Mouse (Mus musculus) heart, embryonic 13.5 days (tissue): ENCODE data around the gene Smc2. TPM values are rescaled to one million over a fixed set of nuclear protein-coding genes. Genes with fewer than 3 reads are reported as not detected.
"Not testable (repeated sequence)": the region's sequence is repeated elsewhere in the genome, so short reads cannot be mapped to it uniquely, and the experiment has no call there.

ENCODE experiments used
- ATAC-seq: fragments of 200-750 bp; cut with Nextera tagmentation; 2 replicates; pipeline ENCODE4 v1.8.0; 2017; ENCODE audit warnings: moderate TSS enrichment; ENCODE audit not compliant: insufficient number of reproducible peaks, low FRiP score, low TSS enrichment; ENCODE audit errors: extremely low read depth
- H3K27ac ChIP-seq: fragments of 300-500 bp; sonication (generic); replicated peaks from 2 replicates; pipeline ENCODE4 v1.5.1; 2015; ENCODE audit warnings: moderate library complexity, mild to moderate bottlenecking, inconsistent platforms
- H3K27me3 ChIP-seq: fragments of 300-500 bp; sonication (generic); replicated peaks from 2 replicates; pipeline ENCODE4 v1.6.1; 2015; ENCODE audit warnings: mild to moderate bottlenecking, inconsistent platforms
- H3K36me3 ChIP-seq: fragments of 300-500 bp; sonication (generic); 2 replicates; pipeline ENCODE4 v1.6.1; 2015; ENCODE audit warnings: mild to moderate bottlenecking, inconsistent platforms
- H3K4me1 ChIP-seq: fragments of 300-500 bp; sonication (generic); 2 replicates; pipeline ENCODE4 v1.6.1; 2015; ENCODE audit warnings: inconsistent platforms
- H3K4me2 ChIP-seq: fragments of 300-500 bp; sonication (generic); 2 replicates; pipeline ENCODE4 v1.6.1; 2015; ENCODE audit warnings: inconsistent platforms, mild to moderate bottlenecking, moderate library complexity
- H3K4me3 ChIP-seq: fragments of 300-500 bp; sonication (generic); 2 replicates; pipeline ENCODE4 v1.5.1; 2015; ENCODE audit warnings: moderate library complexity, mild to moderate bottlenecking, inconsistent platforms
- H3K9ac ChIP-seq: fragments of 300-500 bp; sonication (generic); 2 replicates; pipeline ENCODE4 v1.6.1; 2015; ENCODE audit warnings: inconsistent platforms, mild to moderate bottlenecking, moderate library complexity
- H3K9me3 ChIP-seq: fragments of 300-500 bp; sonication (generic); 2 replicates; pipeline ENCODE4 v1.6.1; 2016; ENCODE audit warnings: inconsistent platforms
- WGBS: fragments of 180-500 bp; shearing (Covaris S2); methylation state at CpG from one replicate; pipeline ENCODE4 v1.1.7; 2015; ENCODE audit warnings: mixed read lengths; 5-methylcytosine and 5-hydroxymethylcytosine counted together
- polyA plus RNA-seq: library from polyadenylated mRNA; unstranded; fragments of >200 nt; fragmentation: Nextera tagmentation; extraction: Ambion mirVana; gene quantifications from 2 replicates; pipeline ENCODE4 v1.2.1, GENCODE M21; 2015

Gene Smc2
- 126 and 135 TPM in 2 replicates for polyA plus RNA-seq

DNA sequence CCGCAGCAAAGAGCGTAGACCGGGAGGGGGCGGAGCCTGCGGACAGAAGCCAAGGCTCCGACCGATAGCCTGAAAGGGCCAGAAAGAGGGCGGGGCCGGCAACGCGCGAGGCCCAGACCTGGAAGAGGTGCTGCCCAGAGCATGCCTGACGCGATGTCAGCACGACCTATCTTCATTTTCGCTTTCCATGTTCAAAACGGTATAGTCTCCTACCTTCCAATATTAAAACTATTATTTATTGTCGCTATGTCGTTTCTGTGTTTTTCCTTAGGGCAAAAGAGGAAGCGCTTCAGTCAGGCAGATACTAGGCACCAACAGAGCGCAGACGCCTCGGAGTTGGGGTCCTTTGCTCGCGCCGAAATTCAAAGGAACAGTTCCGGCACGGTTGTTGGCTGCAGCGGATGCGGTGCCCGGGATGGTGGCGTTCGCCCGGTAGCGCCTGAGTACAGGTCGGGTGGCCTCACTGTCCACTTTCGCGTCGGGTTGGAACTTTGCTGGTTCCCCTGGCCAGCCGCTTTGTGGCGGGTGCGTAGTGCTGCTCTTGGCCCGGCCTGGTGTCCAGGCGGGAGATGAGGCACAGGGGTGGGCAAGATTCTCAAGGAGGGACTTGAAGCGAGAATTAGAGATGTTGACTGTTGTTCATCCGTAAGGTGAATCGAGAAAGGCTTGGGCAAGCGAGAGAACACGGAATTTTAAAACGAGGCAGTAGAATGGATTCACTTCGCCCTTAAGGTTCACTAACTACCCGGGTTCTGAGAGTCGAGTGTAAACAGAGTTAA, at the start of gene Smc2:
TSS of gene Smc2 (plus strand) at position 358 of the 779 bp plus-strand sequence.
- Histone ChIP-seq H3K4me2 (peak within 1 kb of the TSS; percentile 85), H3K36me3 (peaks cover 26% of the 10 kb centered on the region), H3K27me3 (no peaks in the 10 kb centered on the region), H3K4me1 (peaks cover 10% of the 10 kb centered on the region), H3K9me3 (no peaks in the 10 kb centered on the region), H3K9ac (peak within 1 kb of the TSS; percentile 89), H3K4me3 (peak within 1 kb of the TSS; percentile 81), H3K27ac (peak within 1 kb of the TSS; percentile 84)
- under 1% methylated on average over 53 of the region's 53 CpGs for WGBS
- ATAC-seq = peak; percentile 99

DNA sequence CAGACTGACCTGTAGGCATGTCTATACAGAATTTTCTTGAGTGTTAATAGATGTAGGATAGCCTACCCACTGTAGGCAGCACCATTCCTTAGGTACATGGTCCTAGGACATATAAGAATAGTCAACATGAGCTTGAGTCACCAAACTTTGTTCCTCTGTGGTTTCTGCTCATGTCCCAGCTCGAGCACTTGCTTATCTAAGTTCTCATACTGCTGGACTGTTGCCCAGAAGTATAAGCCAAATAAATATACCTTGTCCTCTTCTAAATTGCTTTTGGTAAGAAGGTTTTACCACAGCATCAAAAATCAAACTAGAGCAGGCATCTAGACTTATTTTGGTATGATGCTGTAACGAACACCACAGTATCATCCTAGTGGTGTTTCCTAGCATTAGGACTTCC, 27.5 kb upstream of the Smc2 start:
- no peak for ATAC-seq
- H3K27ac ChIP-seq = no peak overlapping the region
- H3K4me3 ChIP-seq = no peak overlapping the region
- no peak overlapping the region for H3K9ac ChIP-seq
- no peak overlapping the region for H3K4me2 ChIP-seq
- WGBS = 64% methylated on average over 2 of the region's 2 CpGs
- no peaks in the 10 kb centered on the region for H3K4me1 ChIP-seq
- no peaks in the 10 kb centered on the region for H3K36me3 ChIP-seq
- no peaks in the 10 kb centered on the region for H3K9me3 ChIP-seq
- no peaks in the 10 kb centered on the region for H3K27me3 ChIP-seq

DNA sequence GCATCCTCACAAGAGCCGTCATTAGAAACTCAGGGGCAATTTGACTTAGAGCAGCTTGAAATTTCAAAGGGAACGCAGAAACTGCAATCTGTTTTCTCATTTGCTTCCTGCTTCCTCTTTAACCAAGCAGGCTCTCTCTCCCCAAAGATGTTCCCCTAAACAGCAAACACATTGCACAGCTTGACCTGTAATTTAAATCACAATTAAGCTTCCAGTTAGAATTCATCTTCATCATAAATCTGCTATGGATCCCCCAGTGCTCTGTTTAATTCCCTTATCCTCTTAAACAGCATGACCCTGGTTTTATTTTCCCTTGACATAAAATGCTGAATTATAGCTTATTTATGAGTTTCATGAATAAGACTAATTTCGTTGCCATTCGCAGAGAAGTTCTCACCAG, 15.4 kb upstream of the Smc2 start:
- peaks cover 8% of the 10 kb centered on the region for H3K4me1 ChIP-seq
- H3K4me3 ChIP-seq = no peak overlapping the region
- H3K27me3 ChIP-seq = no peaks in the 10 kb centered on the region
- WGBS = 71% methylated on average over 4 of the region's 4 CpGs
- H3K9ac ChIP-seq = no peak overlapping the region
- ATAC-seq = no peak
- no peaks in the 10 kb centered on the region for H3K36me3 ChIP-seq
- no peak overlapping the region for H3K27ac ChIP-seq
- H3K4me2 ChIP-seq = no peak overlapping the region
- H3K9me3 ChIP-seq = no peaks in the 10 kb centered on the region

DNA sequence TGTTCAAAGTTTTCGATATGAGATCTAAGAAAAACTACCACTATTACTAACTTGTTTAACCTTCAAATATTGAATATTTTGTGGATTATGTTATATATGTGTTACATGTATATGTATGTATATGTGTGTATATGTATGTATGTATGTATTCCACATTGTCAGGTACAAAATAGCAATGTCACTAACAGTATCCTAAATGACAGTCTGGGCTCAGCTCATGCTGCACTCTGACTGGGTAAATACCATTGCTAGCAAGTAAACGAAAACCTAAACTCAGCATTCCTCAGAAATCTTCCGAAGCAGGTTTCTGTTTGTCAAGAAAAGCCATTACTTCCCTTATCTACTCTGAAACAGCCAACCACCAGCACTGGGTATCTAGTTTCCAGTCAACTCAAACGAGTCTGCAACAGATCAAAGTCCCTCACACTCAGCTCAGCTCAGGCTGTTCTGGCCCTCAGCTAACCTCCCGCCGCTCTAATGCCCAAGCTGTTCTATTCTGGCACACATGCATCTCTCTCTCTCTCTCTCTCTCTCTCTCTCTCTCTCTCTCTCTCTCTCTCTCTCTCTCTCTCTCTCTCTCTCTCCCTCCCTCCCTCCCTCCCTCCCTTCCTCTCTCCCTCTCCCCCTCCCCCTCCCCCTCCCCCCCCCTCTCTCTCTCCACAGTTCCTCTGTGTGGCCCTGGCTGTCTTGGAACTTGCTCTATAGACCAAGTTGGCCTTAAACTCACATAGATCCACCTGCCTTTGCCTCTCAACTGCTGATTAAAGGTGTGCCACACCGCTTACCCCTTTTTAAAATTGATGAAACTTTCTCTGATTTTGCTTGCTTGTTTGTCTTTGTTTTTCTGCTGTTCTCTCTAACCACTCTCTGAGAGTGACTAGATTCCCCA, 9.5 kb upstream of the Smc2 start:
- Histone ChIP-seq H3K4me2 (peak overlapping the region; percentile 65), H3K36me3 (no peaks in the 10 kb centered on the region), H3K27ac (peak overlapping the region; percentile 73), H3K4me1 (peaks cover 19% of the 10 kb centered on the region), H3K9me3 (no peaks in the 10 kb centered on the region), H3K4me3 (peak overlapping the region; percentile 26), H3K27me3 (no peaks in the 10 kb centered on the region), H3K9ac (no peak overlapping the region)
- ATAC-seq = peak; percentile 73
- WGBS = 23% methylated on average over 7 of the region's 7 CpGs

DNA sequence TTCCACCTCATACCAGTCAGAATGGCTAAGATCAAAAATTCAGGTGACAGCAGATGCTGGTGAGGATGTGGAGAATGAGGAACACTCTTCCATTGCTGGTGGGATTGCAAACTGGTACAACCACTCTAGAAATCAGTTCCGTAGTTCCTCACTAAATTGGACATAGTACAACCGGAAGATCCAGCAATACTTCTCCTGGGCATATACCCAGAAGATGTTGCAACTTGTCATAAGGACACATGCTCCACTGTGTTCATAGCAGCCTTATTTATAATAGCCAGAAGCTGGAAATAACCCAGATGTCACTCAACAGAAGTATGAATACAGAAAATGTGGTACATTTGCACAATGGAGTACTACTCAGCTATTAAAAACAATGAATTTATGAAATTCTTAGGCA, 3.5 kb upstream of the Smc2 start:
- not testable (repeated sequence) for H3K36me3 ChIP-seq, H3K27ac ChIP-seq, H3K4me2 ChIP-seq, H3K9ac ChIP-seq, H3K4me3 ChIP-seq, ATAC-seq, H3K9me3 ChIP-seq, H3K27me3 ChIP-seq, H3K4me1 ChIP-seq
- WGBS = 95% methylated on average over 2 of the region's 2 CpGs

DNA sequence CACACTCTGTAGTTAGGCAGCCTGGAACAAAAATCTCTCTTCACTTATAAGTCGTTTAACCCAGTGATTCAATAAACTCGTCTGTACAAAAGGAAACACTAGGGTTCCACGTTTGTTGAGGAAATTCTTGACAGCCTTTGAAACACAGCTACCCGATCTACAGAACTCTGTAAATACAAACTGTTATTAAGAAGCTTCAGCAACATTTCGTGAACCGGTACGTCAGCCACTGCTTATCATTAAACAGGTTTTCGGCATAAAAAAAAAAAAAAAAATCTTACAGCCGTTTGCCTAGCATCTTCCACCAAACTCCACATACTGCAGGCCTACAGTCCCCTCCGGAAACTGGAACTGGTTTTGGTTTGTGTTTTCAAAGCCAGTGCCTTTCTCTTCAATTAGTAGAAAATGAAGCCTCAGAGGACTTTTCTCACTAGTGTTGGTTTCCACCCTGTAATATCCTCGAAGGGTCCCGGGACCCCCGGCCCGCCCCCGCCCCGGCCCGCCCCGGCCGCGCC, 615 bp upstream of the Smc2 start:
- Histone ChIP-seq H3K27me3 (no peaks in the 10 kb centered on the region), H3K27ac (peak overlapping the region; percentile 84), H3K9me3 (no peaks in the 10 kb centered on the region), H3K4me2 (peak overlapping the region; percentile 85), H3K4me1 (peaks cover 10% of the 10 kb centered on the region), H3K4me3 (peak overlapping the region; percentile 81), H3K36me3 (peaks cover 19% of the 10 kb centered on the region), H3K9ac (peak overlapping the region; percentile 89)
- no peak for ATAC-seq
- under 1% methylated on average over 20 of the region's 20 CpGs for WGBS

DNA sequence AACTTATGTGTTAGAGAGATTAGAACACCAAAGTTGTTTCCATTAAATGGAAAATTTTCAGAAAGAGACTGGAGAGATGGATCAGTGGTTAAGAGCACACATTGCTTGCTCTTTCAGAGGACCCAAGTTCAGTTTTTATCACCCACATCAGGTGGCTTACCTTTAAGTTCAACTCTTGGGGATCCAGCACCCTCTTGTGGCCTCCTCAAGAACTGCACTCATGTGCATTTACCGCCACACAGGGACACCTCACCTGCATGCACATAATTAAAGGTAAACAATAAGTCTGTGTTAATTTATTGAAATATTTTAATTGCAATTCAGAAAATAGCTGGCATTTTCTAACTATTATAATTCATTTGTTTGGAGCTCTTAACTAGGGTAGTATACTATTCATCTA, 20.7 kb downstream of the Smc2 start:
- H3K36me3 ChIP-seq = peaks cover 83% of the 10 kb centered on the region

DNA sequence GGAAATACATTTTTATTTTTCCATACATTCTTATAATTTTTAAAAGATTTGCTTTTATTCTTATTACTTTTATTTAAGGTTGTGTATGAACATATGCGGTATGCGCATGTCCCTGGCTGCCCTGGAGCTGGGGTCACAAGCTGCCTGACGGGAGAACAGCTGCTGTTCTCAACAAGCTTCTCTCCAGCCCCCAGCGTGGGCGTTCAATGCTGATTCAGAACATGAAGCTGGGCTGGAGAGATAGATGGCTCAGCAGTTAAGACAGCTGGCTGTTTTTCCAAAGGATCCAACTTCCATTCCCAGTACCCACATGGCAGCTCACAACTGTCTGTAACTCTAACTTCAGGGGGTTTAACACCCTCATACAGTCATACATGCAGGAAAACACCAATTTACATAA, 22.3 kb downstream of the Smc2 start:
- Histone ChIP-seq H3K4me3 (no peak overlapping the region), H3K4me2 (no peak overlapping the region), H3K27me3 (no peaks in the 10 kb centered on the region), H3K27ac (no peak overlapping the region), H3K36me3 (peaks cover 82% of the 10 kb centered on the region), H3K4me1 (no peaks in the 10 kb centered on the region), H3K9me3 (peaks cover 5% of the 10 kb centered on the region; the same call in 1 of the 2 replicates), H3K9ac (no peak overlapping the region)
- WGBS = 87% methylated on average over 5 of the region's 5 CpGs
- ATAC-seq = no peak

More for the DNA sequence above, 20.7 kb downstream of the Smc2 start:
- WGBS = 93% methylated on average over 1 of the region's 1 CpGs
- peaks cover 5% of the 10 kb centered on the region; the same call in 1 of the 2 replicates for H3K9me3 ChIP-seq
- H3K4me1 ChIP-seq = no peaks in the 10 kb centered on the region
- no peak overlapping the region for H3K27ac ChIP-seq
- H3K4me3 ChIP-seq = no peak overlapping the region
- H3K9ac ChIP-seq = no peak overlapping the region
- no peak overlapping the region for H3K4me2 ChIP-seq
- no peaks in the 10 kb centered on the region for H3K27me3 ChIP-seq
- ATAC-seq = no peak

DNA sequence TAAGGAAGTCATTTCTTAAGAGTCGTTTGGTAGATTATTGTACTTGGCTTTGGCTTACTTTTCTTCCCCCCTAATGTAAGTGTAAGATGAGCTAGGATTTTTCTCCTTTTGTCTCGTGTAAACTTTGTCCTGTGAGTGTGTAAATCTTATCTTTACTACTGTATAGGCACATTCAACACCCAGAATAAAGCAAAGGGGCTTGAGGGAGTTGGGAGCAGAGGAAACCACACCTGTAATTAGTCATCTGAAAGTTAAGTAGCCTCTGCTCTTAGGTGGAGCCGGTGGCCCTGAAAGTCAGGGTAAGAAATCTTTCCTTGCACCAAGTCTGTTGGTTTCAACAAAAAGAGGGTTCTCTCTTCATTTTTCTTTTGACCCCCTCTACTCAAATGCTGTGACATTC, 34.4 kb downstream of the Smc2 start:
- H3K4me1 ChIP-seq = no peaks in the 10 kb centered on the region
- H3K27ac ChIP-seq = no peak overlapping the region
- H3K4me2 ChIP-seq = no peak overlapping the region
- H3K9ac ChIP-seq = no peak overlapping the region
- peaks cover 77% of the 10 kb centered on the region for H3K36me3 ChIP-seq
- ATAC-seq = no peak
- H3K27me3 ChIP-seq = no peaks in the 10 kb centered on the region
- 79% methylated on average over 3 of the region's 3 CpGs for WGBS
- no peaks in the 10 kb centered on the region for H3K9me3 ChIP-seq
- no peak overlapping the region for H3K4me3 ChIP-seq

DNA sequence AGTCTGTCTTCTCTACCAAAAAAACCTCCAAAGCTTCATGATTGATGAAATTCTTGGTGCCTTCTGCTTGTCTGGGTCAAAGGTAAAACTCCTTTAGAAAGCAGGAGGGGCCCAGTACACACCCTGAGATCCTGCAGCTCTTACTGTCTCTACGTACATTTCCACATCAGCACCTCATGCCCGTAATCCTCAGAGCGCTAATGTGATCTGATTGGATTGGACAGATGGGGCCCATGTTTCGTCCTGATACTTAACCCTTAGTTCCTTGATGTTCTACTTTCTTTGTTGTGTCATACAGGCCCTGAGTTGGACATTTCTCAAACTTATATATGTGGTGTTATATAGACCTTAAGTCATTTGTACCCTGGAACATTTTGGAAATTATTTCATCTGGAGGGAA, 48.4 kb downstream of the Smc2 start:
- 89% methylated on average over 4 of the region's 4 CpGs for WGBS
- no peak overlapping the region for H3K9ac ChIP-seq
- H3K27me3 ChIP-seq = no peaks in the 10 kb centered on the region
- H3K9me3 ChIP-seq = no peaks in the 10 kb centered on the region
- peaks cover 38% of the 10 kb centered on the region for H3K36me3 ChIP-seq
- H3K4me3 ChIP-seq = no peak overlapping the region
- H3K27ac ChIP-seq = no peak overlapping the region
- ATAC-seq = no peak
- H3K4me1 ChIP-seq = no peaks in the 10 kb centered on the region
- H3K4me2 ChIP-seq = no peak overlapping the region

DNA sequence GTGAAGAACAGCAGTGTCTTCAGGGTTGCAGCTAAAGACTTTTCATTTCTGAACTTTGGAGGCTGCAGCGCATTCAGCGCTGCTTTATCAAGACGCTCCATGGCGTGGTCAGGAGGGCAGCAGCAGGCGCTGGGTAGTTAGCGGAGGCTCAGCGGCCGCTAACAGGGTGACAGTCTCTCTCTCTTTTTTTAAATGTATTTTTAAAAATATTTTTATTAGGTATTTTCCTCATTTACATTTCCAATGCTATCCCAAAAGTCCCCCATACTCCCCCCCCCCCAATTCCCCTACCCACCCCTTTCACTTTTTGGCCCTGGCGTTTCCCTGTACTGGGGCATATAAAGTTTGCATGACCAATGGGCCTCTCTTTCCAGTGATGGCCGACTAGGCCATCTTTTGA, 58.1 kb downstream of the Smc2 start, which contains the start of gene Vma21-ps:
TSS of gene Vma21-ps (minus strand) at position 101 of the 400 bp plus-strand sequence.
- H3K27me3 ChIP-seq, H3K9me3 ChIP-seq, H3K36me3 ChIP-seq, ATAC-seq, H3K27ac ChIP-seq, H3K4me1 ChIP-seq, H3K4me2 ChIP-seq, H3K9ac ChIP-seq, H3K4me3 ChIP-seq: not testable (repeated sequence)
- 90% methylated on average over 10 of the region's 10 CpGs for WGBS
